Mouse (Mus musculus): Measurements from ENCODE around the gene Cacna1g. TPM values are rescaled to one million over a fixed set of nuclear protein-coding genes. Genes with fewer than 3 reads are reported as not detected.
A peak's percentile ranks its signal among the peaks of the same experiment; 100 is the strongest.

The Cacna1g gene
- polyA plus RNA-seq, 1 experiment from 2014 or later: 18.4 TPM

GRCm38 (mm10) chr11:94424380-94424779 is 49.6 kb downstream of the Cacna1g start:
- H3K9ac ChIP-seq (ENCODE audit: low read depth, low read length): no peak overlapping the region
- ATAC-seq: no peak
- no peaks in the 10 kb centered on the region for H3K9me3 ChIP-seq (replicated peaks; ENCODE audit: control insufficient read depth, low read length, poor library complexity, severe bottlenecking)
- H3K27ac ChIP-seq (ENCODE audit: low read length): no peak overlapping the region; the same call in 1 of the 2 replicates
- 70% methylated on average over 15 of the region's 15 CpGs for WGBS
- peaks cover 9% of the 10 kb centered on the region for H3K36me3 ChIP-seq (ENCODE audit: control insufficient read depth, insufficient read depth, low read length)
- H3K4me2 ChIP-seq (ENCODE audit: low read length): no peak overlapping the region
- H3K27me3 ChIP-seq (ENCODE audit: control insufficient read depth, insufficient read depth, low read depth, low read length): no peaks in the 10 kb centered on the region
- H3K4me3 ChIP-seq (ENCODE audit: low read depth, low read length): no peak overlapping the region
- peaks cover 18% of the 10 kb centered on the region for H3K4me1 ChIP-seq (ENCODE audit: control insufficient read depth, insufficient read depth, low read length)

- Histone ChIP-seq H3K27ac (ENCODE audit: low read length) (no peak overlapping the region; the same call in 1 of the 2 replicates), H3K27me3 (ENCODE audit: control insufficient read depth, insufficient read depth, low read depth, low read length) (no peaks in the 10 kb centered on the region), H3K36me3 (ENCODE audit: control insufficient read depth, insufficient read depth, low read length) (peaks cover 9% of the 10 kb centered on the region), H3K9ac (ENCODE audit: low read depth, low read length) (no peak overlapping the region), H3K9me3 (replicated peaks; ENCODE audit: control insufficient read depth, low read length, poor library complexity, severe bottlenecking) (no peaks in the 10 kb centered on the region), H3K4me2 (ENCODE audit: low read length) (no peak overlapping the region), H3K4me3 (ENCODE audit: low read depth, low read length) (no peak overlapping the region), H3K4me1 (ENCODE audit: control insufficient read depth, insufficient read depth, low read length) (peaks cover 16% of the 10 kb centered on the region)
- no peak for ATAC-seq
- 61% methylated on average over 5 of the region's 5 CpGs for WGBS
Measured at GRCm38 (mm10) chr11:94423855-94424254, 50.1 kb downstream of the Cacna1g start.

GRCm38 (mm10) chr11:94420991-94421390 is 53.0 kb downstream of the Cacna1g start:
- Histone ChIP-seq H3K4me3 (ENCODE audit: low read depth, low read length) (no peak overlapping the region), H3K9ac (ENCODE audit: low read depth, low read length) (no peak overlapping the region), H3K9me3 (replicated peaks; ENCODE audit: control insufficient read depth, low read length, poor library complexity, severe bottlenecking) (no peaks in the 10 kb centered on the region), H3K4me2 (ENCODE audit: low read length) (no peak overlapping the region), H3K36me3 (ENCODE audit: control insufficient read depth, insufficient read depth, low read length) (peaks cover 14% of the 10 kb centered on the region), H3K27me3 (ENCODE audit: control insufficient read depth, insufficient read depth, low read depth, low read length) (no peaks in the 10 kb centered on the region), H3K27ac (ENCODE audit: low read length) (no peak overlapping the region), H3K4me1 (ENCODE audit: control insufficient read depth, insufficient read depth, low read length) (peaks cover 12% of the 10 kb centered on the region; the same call in 1 of the 2 replicates)
- no peak for ATAC-seq
- 65% methylated on average over 6 of the region's 6 CpGs for WGBS

GRCm38 (mm10) chr11:94420325-94420724 is 53.7 kb downstream of the Cacna1g start:
- Histone ChIP-seq H3K4me1 (ENCODE audit: control insufficient read depth, insufficient read depth, low read length) (peaks cover 13% of the 10 kb centered on the region; the same call in 1 of the 2 replicates), H3K27ac (ENCODE audit: low read length) (no peak overlapping the region), H3K9ac (ENCODE audit: low read depth, low read length) (no peak overlapping the region), H3K36me3 (ENCODE audit: control insufficient read depth, insufficient read depth, low read length) (peaks cover 16% of the 10 kb centered on the region), H3K9me3 (replicated peaks; ENCODE audit: control insufficient read depth, low read length, poor library complexity, severe bottlenecking) (no peaks in the 10 kb centered on the region), H3K4me3 (ENCODE audit: low read depth, low read length) (no peak overlapping the region), H3K4me2 (ENCODE audit: low read length) (no peak overlapping the region), H3K27me3 (ENCODE audit: control insufficient read depth, insufficient read depth, low read depth, low read length) (no peaks in the 10 kb centered on the region)
- ATAC-seq: no peak
- 30% methylated on average over 7 of the region's 7 CpGs for WGBS

- no peak for ATAC-seq
- Histone ChIP-seq H3K4me2 (ENCODE audit: low read length) (no peak overlapping the region), H3K4me3 (ENCODE audit: low read depth, low read length) (no peak overlapping the region), H3K36me3 (ENCODE audit: control insufficient read depth, insufficient read depth, low read length) (peaks cover 15% of the 10 kb centered on the region; the same call in 1 of the 2 replicates), H3K9me3 (replicated peaks; ENCODE audit: control insufficient read depth, low read length, poor library complexity, severe bottlenecking) (no peaks in the 10 kb centered on the region), H3K27ac (ENCODE audit: low read length) (peak overlapping the region; percentile 61), H3K4me1 (ENCODE audit: control insufficient read depth, insufficient read depth, low read length) (peaks cover 21% of the 10 kb centered on the region), H3K9ac (ENCODE audit: low read depth, low read length) (no peak overlapping the region), H3K27me3 (ENCODE audit: control insufficient read depth, insufficient read depth, low read depth, low read length) (no peaks in the 10 kb centered on the region)
- 37% methylated on average over 10 of the region's 10 CpGs for WGBS
Measured at GRCm38 (mm10) chr11:94419004-94419727, 54.8 kb downstream of the Cacna1g start.

- peak; percentile 3; the same call in 1 of the 2 replicates for ATAC-seq
- Histone ChIP-seq H3K27me3 (ENCODE audit: control insufficient read depth, insufficient read depth, low read depth, low read length) (no peaks in the 10 kb centered on the region), H3K27ac (ENCODE audit: low read length) (peak overlapping the region; percentile 80; the same call in 1 of the 2 replicates), H3K4me2 (ENCODE audit: low read length) (no peak overlapping the region), H3K9me3 (replicated peaks; ENCODE audit: control insufficient read depth, low read length, poor library complexity, severe bottlenecking) (no peaks in the 10 kb centered on the region), H3K9ac (ENCODE audit: low read depth, low read length) (peak overlapping the region; percentile 46; the same call in 1 of the 2 replicates), H3K4me3 (ENCODE audit: low read depth, low read length) (no peak overlapping the region), H3K36me3 (ENCODE audit: control insufficient read depth, insufficient read depth, low read length) (peaks cover 23% of the 10 kb centered on the region; the same call in 1 of the 2 replicates), H3K4me1 (ENCODE audit: control insufficient read depth, insufficient read depth, low read length) (peaks cover 21% of the 10 kb centered on the region)
- 49% methylated on average over 4 of the region's 4 CpGs for WGBS
Measured at GRCm38 (mm10) chr11:94414042-94414441, 60.0 kb downstream of the Cacna1g start.

GRCm38 (mm10) chr11:94413516-94413915 is 60.5 kb downstream of the Cacna1g start:
- Histone ChIP-seq H3K4me1 (ENCODE audit: control insufficient read depth, insufficient read depth, low read length) (peaks cover 21% of the 10 kb centered on the region), H3K4me3 (ENCODE audit: low read depth, low read length) (no peak overlapping the region), H3K9me3 (replicated peaks; ENCODE audit: control insufficient read depth, low read length, poor library complexity, severe bottlenecking) (no peaks in the 10 kb centered on the region), H3K36me3 (ENCODE audit: control insufficient read depth, insufficient read depth, low read length) (peaks cover 23% of the 10 kb centered on the region; the same call in 1 of the 2 replicates), H3K4me2 (ENCODE audit: low read length) (peak overlapping the region; percentile 27; the same call in 1 of the 2 replicates), H3K27me3 (ENCODE audit: control insufficient read depth, insufficient read depth, low read depth, low read length) (no peaks in the 10 kb centered on the region), H3K9ac (ENCODE audit: low read depth, low read length) (peak overlapping the region; percentile 46), H3K27ac (ENCODE audit: low read length) (peak overlapping the region; percentile 80)
- 9% methylated on average over 8 of the region's 8 CpGs for WGBS
- ATAC-seq: peak; percentile 31

- no peaks in the 10 kb centered on the region for H3K9me3 ChIP-seq (replicated peaks; ENCODE audit: control insufficient read depth, low read length, poor library complexity, severe bottlenecking)
- H3K27ac ChIP-seq (ENCODE audit: low read length): peak overlapping the region; percentile 80
- H3K27me3 ChIP-seq (ENCODE audit: control insufficient read depth, insufficient read depth, low read depth, low read length): no peaks in the 10 kb centered on the region
- ATAC-seq: peak; percentile 47
- WGBS: 13% methylated on average over 10 of the region's 10 CpGs
- H3K4me2 ChIP-seq (ENCODE audit: low read length): peak overlapping the region; percentile 27; the same call in 1 of the 2 replicates
- peak overlapping the region; percentile 46; the same call in 1 of the 2 replicates for H3K9ac ChIP-seq (ENCODE audit: low read depth, low read length)
- H3K4me1 ChIP-seq (ENCODE audit: control insufficient read depth, insufficient read depth, low read length): peaks cover 25% of the 10 kb centered on the region
- H3K36me3 ChIP-seq (ENCODE audit: control insufficient read depth, insufficient read depth, low read length): peaks cover 23% of the 10 kb centered on the region; the same call in 1 of the 2 replicates
- H3K4me3 ChIP-seq (ENCODE audit: low read depth, low read length): no peak overlapping the region
Measured at GRCm38 (mm10) chr11:94412998-94413469, 61.0 kb downstream of the Cacna1g start.

GRCm38 (mm10) chr11:94412562-94412961 is 61.4 kb downstream of the Cacna1g start:
- Histone ChIP-seq H3K9ac (ENCODE audit: low read depth, low read length) (no peak overlapping the region), H3K27me3 (ENCODE audit: control insufficient read depth, insufficient read depth, low read depth, low read length) (no peaks in the 10 kb centered on the region), H3K9me3 (replicated peaks; ENCODE audit: control insufficient read depth, low read length, poor library complexity, severe bottlenecking) (no peaks in the 10 kb centered on the region), H3K36me3 (ENCODE audit: control insufficient read depth, insufficient read depth, low read length) (peaks cover 23% of the 10 kb centered on the region; the same call in 1 of the 2 replicates), H3K4me2 (ENCODE audit: low read length) (no peak overlapping the region), H3K27ac (ENCODE audit: low read length) (peak overlapping the region; percentile 80; the same call in 1 of the 2 replicates), H3K4me1 (ENCODE audit: control insufficient read depth, insufficient read depth, low read length) (peaks cover 30% of the 10 kb centered on the region), H3K4me3 (ENCODE audit: low read depth, low read length) (no peak overlapping the region)
- 53% methylated on average over 2 of the region's 2 CpGs for WGBS
- ATAC-seq: no peak

All from midbrain, embryonic 16.5 days (tissue).